Mouse (Mus musculus) spleen, adult 2 months (tissue): ENCODE data around the gene March6. TPM values are rescaled to one million over a fixed set of nuclear protein-coding genes. Genes with fewer than 3 reads are reported as not detected.

Experiments
- DNase-seq, 2 experiments: peaks; one replicate each; pipeline versions ENCODE4 v3.0.0 to v3.0.0-alpha.2; 2012 to 2021; ENCODE audit warnings: low spot score in 2 of 2, low read depth in 1 of 2
- H3K27ac ChIP-seq: fragments of 200-500 bp; 2 replicates; pipeline ENCODE4 v1.5.1; 2012; ENCODE audit warnings: low read length, inconsistent platforms; ENCODE audit not compliant: insufficient read depth
- H3K27me3 ChIP-seq: fragments of 200-500 bp; 2 replicates; pipeline ENCODE4 v1.6.1; 2012; ENCODE audit warnings: mild to moderate bottlenecking, moderate library complexity, low read length, inconsistent platforms; ENCODE audit not compliant: control insufficient read depth, insufficient read depth
- H3K36me3 ChIP-seq: fragments of 200-500 bp; 2 replicates; pipeline ENCODE4 v1.6.1; 2012; ENCODE audit warnings: mild to moderate bottlenecking, low read length, inconsistent platforms; ENCODE audit not compliant: control insufficient read depth, insufficient read depth
- H3K4me1 ChIP-seq: fragments of 200-500 bp; 2 replicates; pipeline ENCODE4 v1.6.1; 2011; ENCODE audit warnings: inconsistent platforms; ENCODE audit not compliant: control insufficient read depth, insufficient read depth, insufficient read length
- H3K4me3 ChIP-seq: fragments of 200-500 bp; 2 replicates; pipeline ENCODE4 v1.5.1; 2011; ENCODE audit warnings: mild to moderate bottlenecking, inconsistent platforms; ENCODE audit not compliant: insufficient read depth, insufficient read length; ENCODE audit errors: extremely low read depth
- CTCF ChIP-seq: fragments of 200-500 bp; IDR thresholded peaks from 2 replicates; pipeline ENCODE4 v1.5.1; 2011; ENCODE audit warnings: mild to moderate bottlenecking, inconsistent platforms; ENCODE audit not compliant: insufficient read depth, insufficient read length, insufficient replicate concordance; ENCODE audit errors: extremely low read depth
- POLR2A ChIP-seq: fragments of 200-500 bp; IDR thresholded peaks from 2 replicates; pipeline ENCODE4 v1.6.1; 2011; ENCODE audit warnings: low read depth, low read length, inconsistent platforms
- WGBS: fragments of 180-500 bp; shearing (Covaris S2); methylation state at CpG from one replicate; pipeline ENCODE4 v1.1.7; 2018; 5-methylcytosine and 5-hydroxymethylcytosine counted together
- polyA plus RNA-seq: library from polyadenylated mRNA; depleted of rRNA; stranded (reverse); fragments of >200 nt; gene quantifications from 2 replicates; pipeline ENCODE4 v1.2.3, GENCODE M21; 2012

The March6 gene
- polyA plus RNA-seq, 1 experiment, result 8.7 TPM

GRCm38 (mm10) chr15:31511795-31512194 is 19.1 kb downstream of the March6 start:
- 88% methylated on average over 1 of the region's 1 CpGs for WGBS
- no peaks in the 10 kb centered on the region for H3K36me3 ChIP-seq
- no peak overlapping the region for H3K27ac ChIP-seq
- no peaks in the 10 kb centered on the region for H3K27me3 ChIP-seq
- H3K4me3 ChIP-seq, result no peak overlapping the region
- DNase-seq, result no peak
- no peaks in the 10 kb centered on the region; the same call in 1 of the 2 replicates for H3K4me1 ChIP-seq
- TF ChIP-seq CTCF (no peak), POLR2A (no peak)

- Histone ChIP-seq H3K27ac (no peak overlapping the region), H3K4me1 (no peaks in the 10 kb centered on the region; the same call in 1 of the 2 replicates), H3K36me3 (no peaks in the 10 kb centered on the region), H3K4me3 (no peak overlapping the region), H3K27me3 (no peaks in the 10 kb centered on the region)
- TF ChIP-seq CTCF, result no peak
- TF ChIP-seq POLR2A, result no peak
- no peak for DNase-seq
These were observed 19.5 kb downstream of the March6 start for GRCm38 (mm10) chr15:31511406-31511771.

GRCm38 (mm10) chr15:31510477-31511405 is 20.1 kb downstream of the March6 start:
- no peak overlapping the region for H3K27ac ChIP-seq
- no peaks in the 10 kb centered on the region; the same call in 1 of the 2 replicates for H3K4me1 ChIP-seq
- no peak for DNase-seq
- peaks cover 1% of the 10 kb centered on the region; the same call in 1 of the 2 replicates for H3K36me3 ChIP-seq
- WGBS, result 76% methylated on average over 7 of the region's 7 CpGs
- H3K27me3 ChIP-seq, result no peaks in the 10 kb centered on the region
- TF ChIP-seq CTCF (no peak), POLR2A (no peak)
- no peak overlapping the region for H3K4me3 ChIP-seq

GRCm38 (mm10) chr15:31505082-31505481 is 25.8 kb downstream of the March6 start:
- H3K27me3 ChIP-seq, result no peaks in the 10 kb centered on the region
- TF ChIP-seq POLR2A, result no peak
- TF ChIP-seq CTCF, result no peak
- H3K4me1 ChIP-seq, result no peaks in the 10 kb centered on the region
- WGBS, result 86% methylated on average over 2 of the region's 2 CpGs
- no peak overlapping the region for H3K4me3 ChIP-seq
- DNase-seq, result no peak
- H3K36me3 ChIP-seq, result peaks cover 11% of the 10 kb centered on the region
- H3K27ac ChIP-seq, result no peak overlapping the region

- no peak overlapping the region for H3K4me3 ChIP-seq
- no peak for DNase-seq
- no peak for TF ChIP-seq CTCF
- TF ChIP-seq POLR2A, result no peak
- no peak overlapping the region for H3K27ac ChIP-seq
- H3K36me3 ChIP-seq, result peaks cover 14% of the 10 kb centered on the region
- no peaks in the 10 kb centered on the region for H3K27me3 ChIP-seq
- no peaks in the 10 kb centered on the region for H3K4me1 ChIP-seq
- WGBS, result 81% methylated on average over 3 of the region's 3 CpGs
These were observed 27.4 kb downstream of the March6 start for GRCm38 (mm10) chr15:31503447-31503846.

- WGBS, result 93% methylated on average over 4 of the region's 4 CpGs
- DNase-seq, result no peak
- Histone ChIP-seq H3K27ac (no peak overlapping the region), H3K27me3 (no peaks in the 10 kb centered on the region), H3K4me3 (no peak overlapping the region), H3K36me3 (peaks cover 15% of the 10 kb centered on the region), H3K4me1 (no peaks in the 10 kb centered on the region)
- TF ChIP-seq CTCF, result no peak
- no peak for TF ChIP-seq POLR2A
These were observed 27.9 kb downstream of the March6 start for GRCm38 (mm10) chr15:31502996-31503395.

- H3K27me3 ChIP-seq, result no peaks in the 10 kb centered on the region
- 88% methylated on average over 1 of the region's 1 CpGs for WGBS
- no peak for TF ChIP-seq POLR2A
- no peak for TF ChIP-seq CTCF
- no peak overlapping the region for H3K27ac ChIP-seq
- H3K36me3 ChIP-seq, result peaks cover 20% of the 10 kb centered on the region
- DNase-seq, result no peak
- no peaks in the 10 kb centered on the region for H3K4me1 ChIP-seq
- no peak overlapping the region for H3K4me3 ChIP-seq
These were observed 28.5 kb downstream of the March6 start for GRCm38 (mm10) chr15:31502313-31502712.
